Mouse (Mus musculus) G1E (cell line): ENCODE data around the gene Fam189b. TPM values are rescaled to one million over a fixed set of nuclear protein-coding genes. Genes with fewer than 3 reads are reported as not detected.

ENCODE experiments used
- ATAC-seq: 2 replicates; pipeline ENCODE4 v1.8.0; 2016; ENCODE audit warnings: mild to moderate bottlenecking; ENCODE audit not compliant: insufficient number of reproducible peaks, poor library complexity, low FRiP score, severe bottlenecking; ENCODE audit errors: extremely low read depth
- DNase-seq: peaks from one replicate; pipeline ENCODE4 v3.0.0; 2012; ENCODE audit warnings: low spot score
- H3K27me3 ChIP-seq: 2 replicates; pipeline ENCODE4 v1.6.1; 2012; ENCODE audit warnings: mild to moderate bottlenecking, low read length, inconsistent platforms; ENCODE audit not compliant: insufficient read depth
- H3K36me3 ChIP-seq: replicated peaks from 2 replicates; pipeline ENCODE3; 2012; ENCODE audit warnings: mild to moderate bottlenecking, inconsistent platforms
- H3K4me1 ChIP-seq: 2 replicates; pipeline ENCODE4 v1.6.1; 2012; ENCODE audit warnings: low read depth, low read length, inconsistent platforms, mixed read lengths; ENCODE audit not compliant: insufficient read depth
- H3K4me3 ChIP-seq: 2 replicates; pipeline ENCODE4 v1.5.1; 2012; ENCODE audit warnings: low read depth, mild to moderate bottlenecking, inconsistent platforms, low read length, moderate library complexity, mixed read lengths
- H3K9me3 ChIP-seq: replicated peaks from 2 replicates; pipeline ENCODE4 v1.6.1; 2012; ENCODE audit warnings: inconsistent platforms
- CTCF ChIP-seq: IDR thresholded peaks from 2 replicates; pipeline ENCODE4 v1.5.1; 2012; ENCODE audit warnings: low read depth, low read length, inconsistent platforms, mixed read lengths
- GATA1 ChIP-seq: IDR thresholded peaks from 2 replicates; pipeline ENCODE4 v1.6.1; 2012; ENCODE audit warnings: borderline replicate concordance, low read length, inconsistent platforms, mixed read lengths
- GATA2 ChIP-seq: IDR thresholded peaks from 2 replicates; pipeline ENCODE4 v1.6.1; 2012; ENCODE audit warnings: low read depth, low read length, inconsistent platforms, borderline replicate concordance
- POLR2AphosphoS5 ChIP-seq: IDR thresholded peaks from 2 replicates; pipeline ENCODE4 v1.6.1; 2012; ENCODE audit warnings: low read depth, low read length, inconsistent platforms; ENCODE audit not compliant: insufficient replicate concordance
- TAL1 ChIP-seq: conservative IDR thresholded peaks from 2 replicates; pipeline ENCODE4 v1.6.1; 2012; ENCODE audit warnings: low read depth, low read length, inconsistent platforms, mixed read lengths
- polyA plus RNA-seq: library from polyadenylated mRNA; stranded (reverse); fragments of >175 nt; gene quantifications from 2 replicates; pipeline ENCODE4 v1.2.3, GENCODE M21; 2012
- total RNA-seq, 2 experiments: library from RNA; stranded (forward) in 1 of 2; stranded (reverse) in 1 of 2; fragments of 200-1000 nt in 1 of 2; fragments of >200 nt in 1 of 2; fragmentation: Nextera tagmentation in 1 of 2; gene quantifications; 2 replicates each; pipeline ENCODE4 v1.2.3; 2014 to 2017

Fam189b gene
- total and polyA plus RNA-seq, 3 experiments, result 1.1 to 11.9 (median 3.5) TPM

DNA sequence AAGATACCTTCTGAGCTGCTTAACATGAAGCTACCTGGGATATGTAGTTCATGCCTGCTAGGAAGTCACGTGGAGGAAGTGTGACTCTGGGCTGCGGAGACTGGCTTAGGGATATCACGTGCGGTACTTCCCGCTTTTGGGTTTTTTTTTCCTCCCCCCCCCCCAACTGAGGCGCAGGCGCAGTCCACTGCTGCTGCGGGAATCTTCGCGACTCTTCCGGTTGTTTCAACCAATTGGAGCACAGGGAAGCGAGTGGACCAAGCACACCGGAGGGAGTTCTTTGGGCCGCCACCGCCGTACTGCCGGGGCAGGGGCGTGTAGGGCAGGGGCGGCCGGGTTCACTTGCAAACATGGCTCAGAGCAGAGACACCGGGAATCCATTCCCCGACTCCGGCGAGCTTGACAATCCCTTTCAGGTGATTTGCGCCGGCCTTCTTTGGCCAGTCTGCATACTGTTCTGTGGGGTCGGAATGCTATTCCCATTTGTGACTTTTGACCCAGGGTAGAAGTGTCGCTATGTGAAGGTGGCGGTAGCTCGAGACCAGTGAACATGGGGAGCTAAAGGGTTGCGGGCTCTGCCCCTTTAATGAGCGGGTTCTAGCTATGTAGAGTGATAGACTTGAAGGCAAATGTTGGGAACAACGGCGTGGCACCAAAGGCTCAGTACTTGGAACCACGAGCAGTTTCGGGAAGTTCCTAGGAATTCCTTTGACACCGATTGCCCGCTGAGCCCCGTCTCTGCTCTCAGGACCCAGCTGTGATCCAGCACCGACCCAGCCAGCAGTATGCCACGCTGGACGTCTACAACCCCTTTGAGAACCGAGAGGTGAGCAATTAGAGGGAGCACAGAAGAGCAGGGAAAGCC, 5.5 kb upstream of the Fam189b start, which contains the start of gene Scamp3:
Gene Scamp3, plus strand, starts transcription at position 232 of the 865 bp plus-strand sequence.
- Histone ChIP-seq H3K4me3 (peak within 1 kb of the TSS; percentile 78), H3K9me3 (no peaks in the 10 kb centered on the region), H3K36me3 (peaks cover 84% of the 10 kb centered on the region), H3K27me3 (no peaks in the 10 kb centered on the region), H3K4me1 (peaks cover 52% of the 10 kb centered on the region)
- ATAC-seq, result peak; percentile 82
- peak; percentile 90 for DNase-seq
- TF ChIP-seq POLR2AphosphoS5 (peak; percentile 31; the same call in 1 of the 2 replicates), TAL1 (no peak)

DNA sequence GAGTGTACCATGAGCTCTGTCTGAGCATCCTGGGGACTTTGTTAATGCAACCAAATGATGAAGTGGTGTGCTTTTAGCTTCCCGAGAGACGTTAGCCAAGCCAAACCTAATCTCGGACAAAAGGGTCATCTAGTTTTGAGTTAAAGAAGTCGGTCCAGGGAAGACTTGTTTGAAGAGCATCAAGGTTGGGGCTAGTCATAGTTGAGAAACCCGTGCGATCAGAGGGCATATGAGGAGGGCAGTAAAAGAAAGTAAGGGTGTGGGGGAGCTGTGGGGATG, 4.9 kb upstream of the Fam189b start:
- ATAC-seq (no peak), DNase-seq (no peak)
- peaks cover 57% of the 10 kb centered on the region for H3K4me1 ChIP-seq
- TF ChIP-seq GATA1, result no peak
- TF ChIP-seq CTCF, result no peak
- TF ChIP-seq GATA2, result no peak
- no peak; the same call in 1 of the 2 replicates for TF ChIP-seq POLR2AphosphoS5
- no peak for TF ChIP-seq TAL1
- no peaks in the 10 kb centered on the region for H3K9me3 ChIP-seq
- peaks cover 84% of the 10 kb centered on the region for H3K36me3 ChIP-seq
- H3K27me3 ChIP-seq, result no peaks in the 10 kb centered on the region
- H3K4me3 ChIP-seq, result peak overlapping the region; percentile 78

DNA sequence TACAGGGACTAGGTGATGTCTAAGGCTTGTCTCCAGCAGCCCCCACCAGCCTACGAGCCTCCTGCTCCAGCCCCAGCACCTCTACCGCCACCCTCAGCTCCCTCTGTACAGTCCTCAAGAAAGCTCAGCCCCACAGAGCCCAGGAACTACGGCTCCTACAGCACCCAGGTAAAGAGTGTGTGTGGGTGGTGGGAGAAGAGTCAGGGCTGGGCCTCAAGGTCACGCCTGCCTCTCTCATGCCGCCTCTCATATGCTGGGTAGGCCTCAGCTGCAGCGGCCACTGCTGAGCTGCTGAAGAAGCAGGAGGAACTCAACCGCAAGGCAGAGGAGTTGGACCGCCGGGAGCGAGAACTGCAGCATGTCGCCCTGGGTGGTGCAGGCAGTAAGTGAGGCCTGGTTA, 3.9 kb upstream of the Fam189b start:
- Histone ChIP-seq H3K27me3 (no peaks in the 10 kb centered on the region), H3K9me3 (no peaks in the 10 kb centered on the region), H3K4me1 (peaks cover 60% of the 10 kb centered on the region), H3K36me3 (peaks cover 84% of the 10 kb centered on the region), H3K4me3 (peak overlapping the region; percentile 78)
- DNase-seq, result no peak
- no peak for ATAC-seq
- TF ChIP-seq GATA1 (no peak), TAL1 (no peak), CTCF (no peak), GATA2 (no peak), POLR2AphosphoS5 (no peak)

DNA sequence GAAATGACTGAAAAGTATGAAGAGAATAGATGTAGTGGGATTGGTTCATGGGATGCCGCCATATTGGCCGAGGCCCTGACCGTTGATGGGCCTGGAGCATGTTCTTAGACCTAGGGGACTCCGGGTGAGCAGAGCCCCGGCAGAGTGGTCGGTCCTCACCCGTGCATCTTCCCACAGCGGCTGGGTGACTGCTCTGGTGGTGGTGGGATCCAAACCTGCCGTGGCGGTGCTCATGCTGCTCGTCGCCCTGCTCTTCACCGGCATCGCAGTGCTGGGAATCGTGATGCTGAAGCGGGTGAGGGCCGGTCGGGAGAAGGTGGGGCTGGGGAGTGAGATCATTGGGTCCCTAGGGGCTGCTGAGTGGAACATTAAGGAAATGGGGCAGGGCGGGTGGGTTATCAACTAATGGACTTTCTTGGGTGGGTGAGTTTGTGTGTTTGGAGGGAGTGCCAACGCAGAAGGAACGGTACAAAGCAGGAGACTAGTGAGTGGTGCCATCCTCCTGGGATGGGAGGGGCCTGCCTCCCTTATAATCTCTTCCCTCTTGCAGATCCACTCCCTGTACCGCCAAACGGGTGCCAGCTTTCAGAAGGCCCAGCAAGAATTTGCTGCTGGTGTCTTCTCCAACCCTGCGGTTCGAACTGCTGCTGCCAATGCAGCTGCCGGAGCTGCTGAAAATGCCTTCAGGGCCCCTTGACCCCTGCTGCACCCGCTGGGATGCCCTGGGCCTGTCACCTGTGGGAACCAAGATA, 1.0 kb upstream of the Fam189b start:
- Histone ChIP-seq H3K36me3 (peaks cover 77% of the 10 kb centered on the region), H3K4me1 (peaks cover 60% of the 10 kb centered on the region), H3K9me3 (no peaks in the 10 kb centered on the region), H3K27me3 (no peaks in the 10 kb centered on the region), H3K4me3 (peak overlapping the region; percentile 7; the same call in 1 of the 2 replicates)
- DNase-seq (no peak), ATAC-seq (no peak)
- TF ChIP-seq POLR2AphosphoS5 (no peak), GATA1 (no peak), TAL1 (no peak)

DNA sequence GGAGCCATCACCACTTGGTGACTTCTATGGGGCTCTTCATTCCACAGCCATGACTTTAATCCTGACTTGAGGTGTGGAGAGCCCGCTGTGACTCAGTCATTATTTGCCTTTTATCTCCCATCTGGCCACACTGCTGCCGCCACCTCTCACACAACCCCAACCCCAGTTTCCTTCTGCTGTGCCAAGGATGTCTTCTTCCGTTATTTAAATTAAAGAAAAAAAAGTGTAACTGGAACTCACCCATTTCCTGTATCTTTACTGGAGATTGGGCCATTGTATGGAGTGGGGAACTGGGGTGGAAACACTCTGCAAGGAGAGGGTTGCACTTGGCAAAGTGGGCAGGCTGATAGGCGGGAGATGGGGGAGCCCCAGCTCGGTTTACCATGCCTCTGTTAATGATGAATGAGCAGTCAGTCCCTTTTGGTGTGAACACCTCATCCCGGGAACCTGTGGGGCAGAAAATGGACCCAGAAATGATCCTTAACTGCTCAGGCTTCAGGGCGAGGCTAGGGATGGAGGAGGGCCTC, 349 bp upstream of the Fam189b start:
- 0 out of 2 replicates have a peak, but pooled peaks have one; percentile 11 for ATAC-seq
- peaks cover 63% of the 10 kb centered on the region for H3K4me1 ChIP-seq
- no peaks in the 10 kb centered on the region for H3K27me3 ChIP-seq
- no peak for DNase-seq
- no peaks in the 10 kb centered on the region for H3K9me3 ChIP-seq
- peak overlapping the region; percentile 47; the same call in 1 of the 2 replicates for H3K4me3 ChIP-seq
- no peak for TF ChIP-seq CTCF
- no peak for TF ChIP-seq GATA1
- no peak for TF ChIP-seq TAL1
- TF ChIP-seq POLR2AphosphoS5, result no peak
- no peak for TF ChIP-seq GATA2
- H3K36me3 ChIP-seq, result peaks cover 84% of the 10 kb centered on the region

DNA sequence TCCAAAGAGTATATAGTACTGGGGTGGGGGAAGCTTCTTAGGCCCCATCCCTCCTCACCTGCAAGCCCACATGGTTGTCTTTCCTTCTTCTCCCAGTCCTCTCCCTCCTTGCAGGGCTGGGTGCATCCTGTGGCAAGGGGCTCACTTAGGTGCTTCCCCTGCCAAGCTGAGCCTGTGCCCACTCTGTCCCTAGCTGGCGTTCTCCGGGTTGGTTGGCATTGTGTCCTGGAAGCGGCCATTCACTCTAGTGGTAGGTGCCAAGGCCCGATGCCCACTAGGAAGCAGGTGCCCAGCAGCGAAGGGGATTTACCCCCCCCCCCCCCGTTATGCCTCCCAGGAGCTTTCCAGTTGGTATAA, 994 bp downstream of the Fam189b start:
- ATAC-seq (no peak), DNase-seq (no peak)
- Histone ChIP-seq H3K27me3 (no peaks in the 10 kb centered on the region; the same call in 1 of the 2 replicates), H3K4me3 (no peak overlapping the region), H3K9me3 (no peaks in the 10 kb centered on the region), H3K4me1 (peaks cover 54% of the 10 kb centered on the region), H3K36me3 (peaks cover 92% of the 10 kb centered on the region)
- TF ChIP-seq POLR2AphosphoS5 (no peak), TAL1 (no peak), GATA1 (no peak), CTCF (no peak), GATA2 (no peak)
